Mouse (Mus musculus): ENCODE results near the gene Eif4h. TPM values are rescaled to one million over a fixed set of nuclear protein-coding genes. Genes with fewer than 3 reads are reported as not detected.
A peak's percentile ranks its signal among the peaks of the same experiment; 100 is the strongest.

Eif4h gene
- total and polyA plus RNA-seq, 2 experiments = 134 to 139 TPM

DNA sequence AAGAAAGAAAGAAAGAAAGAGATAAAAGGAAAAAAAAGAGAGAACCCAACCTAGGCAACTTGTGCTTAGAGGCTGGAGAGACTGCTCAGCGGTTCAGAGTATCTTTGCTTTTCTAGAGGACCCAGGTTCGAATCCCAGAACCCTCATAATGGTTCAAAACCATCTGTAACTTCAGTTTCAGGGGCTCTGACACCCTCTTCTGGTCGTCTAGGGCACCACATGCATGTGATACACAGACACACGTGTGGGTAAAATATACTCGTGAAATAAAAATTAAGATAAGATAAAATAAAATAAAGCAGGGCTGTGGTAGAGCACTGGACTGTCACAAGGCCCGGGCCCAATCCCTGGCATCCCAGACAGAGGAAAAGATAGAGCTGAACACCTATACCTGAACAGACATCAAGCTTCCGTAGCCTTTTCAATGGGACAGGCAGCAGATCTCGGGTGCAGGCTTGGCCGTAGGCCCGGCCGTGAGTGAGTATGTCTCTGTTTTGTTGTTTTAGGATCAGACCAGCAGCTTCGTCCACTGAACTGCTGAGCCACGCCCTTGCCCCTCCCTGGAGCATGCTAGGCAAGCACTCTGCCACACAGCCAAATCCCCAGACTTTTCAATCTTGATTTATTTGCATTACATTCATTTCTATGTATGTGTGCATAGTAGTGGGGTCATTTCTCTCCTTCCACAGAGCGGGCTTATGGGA lies 62.6 kb downstream of the Eif4h start:
- 89% methylated on average over 14 of the region's 14 CpGs for WGBS
- Histone ChIP-seq H3K4me3 (ENCODE audit: insufficient read depth, low read depth, low read length) (no peak overlapping the region), H3K36me3 (ENCODE audit: control insufficient read depth, insufficient read depth, low read length) (no peaks in the 10 kb centered on the region), H3K79me2 (ENCODE audit: control insufficient read depth, insufficient read depth, low read length) (no peaks in the 10 kb centered on the region), H3K27ac (replicated peaks; ENCODE audit: insufficient read depth, low read depth, low read length) (no peak overlapping the region), H3K27me3 (ENCODE audit: control insufficient read depth, insufficient read depth, low read length) (no peaks in the 10 kb centered on the region), H3K4me1 (ENCODE audit: control insufficient read depth, insufficient read depth, low read length) (peaks cover 4% of the 10 kb centered on the region; the same call in 1 of the 2 replicates), H3K9ac (ENCODE audit: low read depth, low read length) (no peak overlapping the region)
- no peak for DNase-seq (ENCODE audit: extremely low read depth, low read depth, low spot score)
- TF ChIP-seq POLR2A (IDR thresholded peaks at IDR 0.05; ENCODE audit: extremely low read depth, insufficient read depth, low read length) (no peak), CTCF (IDR thresholded peaks at IDR 0.05; ENCODE audit: low read depth, low read length) (no peak)

DNA sequence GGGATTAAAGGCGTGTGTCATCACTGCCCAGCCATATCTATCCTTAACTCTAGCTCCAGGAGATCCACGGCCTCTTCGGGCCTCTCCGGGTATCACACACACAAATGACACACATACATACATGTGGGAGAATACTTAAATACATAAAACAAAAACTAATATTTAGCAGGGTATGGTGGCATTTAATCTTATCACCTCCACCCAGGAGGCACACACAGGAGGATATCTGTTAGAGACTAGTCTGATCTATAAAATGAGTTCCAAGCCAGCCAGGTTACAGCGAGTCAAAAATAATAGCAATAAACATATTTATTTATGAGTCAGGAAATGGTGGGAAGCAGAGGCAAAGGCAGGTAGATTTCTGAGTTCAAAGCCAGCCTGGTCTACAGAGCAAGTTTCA lies 63.5 kb downstream of the Eif4h start:
- DNase-seq (ENCODE audit: extremely low read depth, low read depth, low spot score) = no peak
- Histone ChIP-seq H3K9ac (ENCODE audit: low read depth, low read length) (no peak overlapping the region), H3K4me1 (ENCODE audit: control insufficient read depth, insufficient read depth, low read length) (peaks cover 4% of the 10 kb centered on the region; the same call in 1 of the 2 replicates), H3K36me3 (ENCODE audit: control insufficient read depth, insufficient read depth, low read length) (no peaks in the 10 kb centered on the region), H3K4me3 (ENCODE audit: insufficient read depth, low read depth, low read length) (no peak overlapping the region), H3K27ac (replicated peaks; ENCODE audit: insufficient read depth, low read depth, low read length) (no peak overlapping the region), H3K79me2 (ENCODE audit: control insufficient read depth, insufficient read depth, low read length) (no peaks in the 10 kb centered on the region), H3K27me3 (ENCODE audit: control insufficient read depth, insufficient read depth, low read length) (no peaks in the 10 kb centered on the region)
- 99% methylated on average over 5 of the region's 5 CpGs for WGBS
- TF ChIP-seq POLR2A (IDR thresholded peaks at IDR 0.05; ENCODE audit: extremely low read depth, insufficient read depth, low read length) (no peak), CTCF (IDR thresholded peaks at IDR 0.05; ENCODE audit: low read depth, low read length) (no peak)

DNA sequence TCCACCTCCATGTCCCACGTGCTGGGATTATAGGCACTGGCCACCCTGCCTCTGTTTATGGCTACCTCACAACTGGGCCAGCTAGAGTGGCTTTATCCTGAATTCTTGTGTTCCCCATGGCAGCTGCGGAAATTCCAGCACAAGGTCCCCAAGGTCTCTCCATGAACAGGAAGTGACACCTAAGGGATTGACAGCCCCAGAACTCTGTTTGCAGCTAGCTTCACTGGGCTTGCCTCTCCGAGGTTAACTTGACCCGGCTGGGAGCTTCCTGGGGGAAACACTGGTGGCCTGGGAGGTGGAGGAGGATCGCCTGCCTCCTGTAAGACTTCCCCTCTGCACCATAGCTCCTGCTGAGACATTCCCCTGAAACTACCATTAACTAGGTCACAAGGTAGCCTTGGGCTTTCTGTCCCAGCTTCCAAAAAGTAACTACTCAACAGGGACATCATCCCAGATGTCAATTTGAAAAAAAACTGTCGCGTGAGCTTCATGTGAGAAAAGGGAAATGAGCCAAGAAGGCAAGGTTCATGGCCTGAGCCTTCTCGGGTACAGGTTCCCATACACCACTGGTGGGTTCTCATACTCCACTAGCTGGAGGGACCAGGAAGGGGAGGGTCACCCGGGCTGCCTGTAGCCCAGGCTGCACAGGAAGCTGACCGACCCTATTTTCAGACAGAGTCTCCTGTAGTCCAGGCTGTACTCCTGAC lies 66.6 kb downstream of the Eif4h start:
- DNase-seq (ENCODE audit: extremely low read depth, low read depth, low spot score) = no peak
- 38% methylated on average over 10 of the region's 10 CpGs for WGBS
- H3K9ac ChIP-seq (ENCODE audit: low read depth, low read length) = no peak overlapping the region
- no peaks in the 10 kb centered on the region for H3K79me2 ChIP-seq (ENCODE audit: control insufficient read depth, insufficient read depth, low read length)
- H3K36me3 ChIP-seq (ENCODE audit: control insufficient read depth, insufficient read depth, low read length) = no peaks in the 10 kb centered on the region
- peak overlapping the region; percentile 61; the same call in 1 of the 2 replicates for H3K4me3 ChIP-seq (ENCODE audit: insufficient read depth, low read depth, low read length)
- peaks cover 4% of the 10 kb centered on the region; the same call in 1 of the 2 replicates for H3K4me1 ChIP-seq (ENCODE audit: control insufficient read depth, insufficient read depth, low read length)
- H3K27me3 ChIP-seq (ENCODE audit: control insufficient read depth, insufficient read depth, low read length) = no peaks in the 10 kb centered on the region
- TF ChIP-seq CTCF (IDR thresholded peaks at IDR 0.05; ENCODE audit: low read depth, low read length) = no peak
- TF ChIP-seq POLR2A (IDR thresholded peaks at IDR 0.05; ENCODE audit: extremely low read depth, insufficient read depth, low read length) = no peak
- peak overlapping the region; percentile 82 for H3K27ac ChIP-seq (replicated peaks; ENCODE audit: insufficient read depth, low read depth, low read length)

DNA sequence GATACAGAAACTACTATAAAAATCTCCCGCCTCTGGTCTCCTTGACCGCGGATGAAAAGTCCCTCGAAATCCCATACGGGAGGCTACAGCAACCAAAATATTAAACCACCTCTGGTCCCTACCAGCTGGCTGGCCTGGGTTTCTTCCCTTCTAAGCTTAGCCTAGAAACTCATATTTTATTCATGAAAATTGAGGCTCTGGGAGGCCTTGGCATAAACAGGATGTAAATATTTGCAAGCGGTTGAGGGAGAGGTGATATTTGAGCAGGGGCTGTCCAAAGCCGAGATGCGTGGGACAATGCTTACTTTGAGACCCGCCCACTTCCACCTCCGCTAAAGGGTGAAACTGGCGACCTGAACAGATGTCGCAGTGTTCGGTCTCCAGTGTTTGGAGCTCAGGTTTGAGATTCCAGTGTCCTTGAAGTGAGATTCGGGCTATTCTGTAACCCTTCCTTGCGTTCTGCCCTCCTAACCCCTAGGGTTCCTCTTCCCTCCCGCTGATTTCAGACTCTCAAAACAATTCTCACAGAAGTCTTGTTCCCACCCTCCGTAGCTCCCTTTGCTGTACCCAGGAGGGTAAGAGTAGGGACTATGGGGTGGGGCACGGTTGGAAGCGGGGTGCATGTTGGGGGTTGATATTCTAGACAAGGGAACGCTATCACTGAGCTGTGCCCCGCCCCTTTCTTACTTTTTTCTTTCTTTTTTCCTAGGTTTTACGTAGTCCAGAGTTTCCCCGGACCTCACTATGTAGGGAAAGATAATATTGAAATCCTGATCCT lies 67.4 kb downstream of the Eif4h start:
- peak; percentile 54 for DNase-seq (ENCODE audit: extremely low read depth, low read depth, low spot score)
- Histone ChIP-seq H3K4me3 (ENCODE audit: insufficient read depth, low read depth, low read length) (peak overlapping the region; percentile 61), H3K27me3 (ENCODE audit: control insufficient read depth, insufficient read depth, low read length) (no peaks in the 10 kb centered on the region), H3K79me2 (ENCODE audit: control insufficient read depth, insufficient read depth, low read length) (no peaks in the 10 kb centered on the region), H3K27ac (replicated peaks; ENCODE audit: insufficient read depth, low read depth, low read length) (peak overlapping the region; percentile 82), H3K9ac (ENCODE audit: low read depth, low read length) (peak overlapping the region; percentile 67), H3K4me1 (ENCODE audit: control insufficient read depth, insufficient read depth, low read length) (peaks cover 4% of the 10 kb centered on the region; the same call in 1 of the 2 replicates), H3K36me3 (ENCODE audit: control insufficient read depth, insufficient read depth, low read length) (no peaks in the 10 kb centered on the region)
- TF ChIP-seq POLR2A (IDR thresholded peaks at IDR 0.05; ENCODE audit: extremely low read depth, insufficient read depth, low read length) (no peak), CTCF (IDR thresholded peaks at IDR 0.05; ENCODE audit: low read depth, low read length) (no peak)
- 3% methylated on average over 23 of the region's 23 CpGs for WGBS

Other genes starting within 250 kb of the Eif4h start
- 6.5 and 14.8 TPM in 2 replicates for gene Gtf2ird1, start 182.8 kb downstream of the Eif4h start, total RNA-seq (2014; rRNA removed)
- gene Gtf2ird1, start 182.8 kb downstream of the Eif4h start, polyA plus RNA-seq (2012; rRNA removed) = 14.9 and 15.3 TPM in 2 replicates
- 0.92 and 2.8 TPM in 2 replicates for gene Clip2, start 87.1 kb downstream of the Eif4h start, total RNA-seq (2014; rRNA removed)
- gene Clip2, start 87.1 kb downstream of the Eif4h start, polyA plus RNA-seq (2012; rRNA removed) = 1.6 and 1.7 TPM in 2 replicates
- gene Syna, start 79.3 kb downstream of the Eif4h start, total RNA-seq (2014; rRNA removed) = not detected in 2 replicates
- not detected in 2 replicates for gene Syna, start 79.3 kb downstream of the Eif4h start, polyA plus RNA-seq (2012; rRNA removed)
- 15.3 and 25.1 TPM in 2 replicates for gene Rfc2, start 58.1 kb downstream of the Eif4h start, total RNA-seq (2014; rRNA removed)
- gene Rfc2, start 58.1 kb downstream of the Eif4h start, polyA plus RNA-seq (2012; rRNA removed) = 22.6 and 24.4 TPM in 2 replicates
- 0.60 and 1.0 TPM in 2 replicates for gene Lat2, start 24.5 kb downstream of the Eif4h start, total RNA-seq (2014; rRNA removed)
- 0.51 and 1.4 TPM in 2 replicates for gene Lat2, start 24.5 kb downstream of the Eif4h start, polyA plus RNA-seq (2012; rRNA removed)
- 0.83 and 1.1 TPM in 2 replicates for gene Limk1, start 49.1 kb upstream of the Eif4h start, total RNA-seq (2014; rRNA removed)
- 2.1 and 2.7 TPM in 2 replicates for gene Limk1, start 49.1 kb upstream of the Eif4h start, polyA plus RNA-seq (2012; rRNA removed)
- gene Eln, start 107.8 kb upstream of the Eif4h start, total RNA-seq (2014; rRNA removed) = 0.37 and 0.60 TPM in 2 replicates
- gene Eln, start 107.8 kb upstream of the Eif4h start, polyA plus RNA-seq (2012; rRNA removed) = 4.0 and 5.2 TPM in 2 replicates

Data from liver, adult 2 months (tissue).